Mouse (Mus musculus): ENCODE measurements around the gene Irf9. TPM values are rescaled to one million over a fixed set of nuclear protein-coding genes. Genes with fewer than 3 reads are reported as not detected.

Gene Irf9
- polyA plus RNA-seq, 1 experiment from 2014 or later: 50.2 TPM

Other genes starting within 250 kb of the Irf9 start
- gene Dhrs4, start 124.8 kb upstream of the Irf9 start, polyA plus RNA-seq (2015; fragmentation: Nextera tagmentation; extraction: Ambion mirVana): 62.4 and 63.8 TPM in 2 replicates
- gene Carmil3, start 112.9 kb upstream of the Irf9 start, polyA plus RNA-seq (2015; fragmentation: Nextera tagmentation; extraction: Ambion mirVana): 1.1 and 1.3 TPM in 2 replicates
- gene Cpne6, start 93.1 kb upstream of the Irf9 start, polyA plus RNA-seq (2015; fragmentation: Nextera tagmentation; extraction: Ambion mirVana): 0.31 and 0.39 TPM in 2 replicates
- gene Nrl, start 78.6 kb upstream of the Irf9 start, polyA plus RNA-seq (2015; fragmentation: Nextera tagmentation; extraction: Ambion mirVana): 0.07 and 0.08 TPM in 2 replicates
- gene Pck2, start 63.3 kb upstream of the Irf9 start, polyA plus RNA-seq (2015; fragmentation: Nextera tagmentation; extraction: Ambion mirVana): 4.7 and 5.6 TPM in 2 replicates
- 50.3 and 55.9 TPM in 2 replicates for gene Dcaf11, start 43.6 kb upstream of the Irf9 start, polyA plus RNA-seq (2015; fragmentation: Nextera tagmentation; extraction: Ambion mirVana)
- 2.1 and 3.2 TPM in 2 replicates for gene A730061H03Rik, start 43.2 kb upstream of the Irf9 start, polyA plus RNA-seq (2015; fragmentation: Nextera tagmentation; extraction: Ambion mirVana)
- 0.26 and 0.33 TPM in 2 replicates for gene Fitm1, start 28.0 kb upstream of the Irf9 start, polyA plus RNA-seq (2015; fragmentation: Nextera tagmentation; extraction: Ambion mirVana)
- gene Psme1, start 25.4 kb upstream of the Irf9 start, polyA plus RNA-seq (2015; fragmentation: Nextera tagmentation; extraction: Ambion mirVana): 281 and 294 TPM in 2 replicates
- 4.8 and 5.6 TPM in 2 replicates for gene Emc9, start 18.3 kb upstream of the Irf9 start, polyA plus RNA-seq (2015; fragmentation: Nextera tagmentation; extraction: Ambion mirVana)
- gene Psme2, start 12.5 kb upstream of the Irf9 start, polyA plus RNA-seq (2015; fragmentation: Nextera tagmentation; extraction: Ambion mirVana): 604 and 625 TPM in 2 replicates
- gene Rnf31, start 11.9 kb upstream of the Irf9 start, polyA plus RNA-seq (2015; fragmentation: Nextera tagmentation; extraction: Ambion mirVana): 18.0 and 22.6 TPM in 2 replicates
- gene Rec8, start 14.5 kb downstream of the Irf9 start, polyA plus RNA-seq (2015; fragmentation: Nextera tagmentation; extraction: Ambion mirVana): 0.57 and 0.98 TPM in 2 replicates
- gene Ipo4, start 32.4 kb downstream of the Irf9 start, polyA plus RNA-seq (2015; fragmentation: Nextera tagmentation; extraction: Ambion mirVana): 32.8 and 39.6 TPM in 2 replicates
- 0.71 and 1.7 TPM in 2 replicates for gene Gm49378, start 34.3 kb downstream of the Irf9 start, polyA plus RNA-seq (2015; fragmentation: Nextera tagmentation; extraction: Ambion mirVana)
- gene Tm9sf1, start 40.2 kb downstream of the Irf9 start, polyA plus RNA-seq (2015; fragmentation: Nextera tagmentation; extraction: Ambion mirVana): 71.6 and 76.7 TPM in 2 replicates
- 0.62 and 0.81 TPM in 2 replicates for gene Tssk4, start 46.6 kb downstream of the Irf9 start, polyA plus RNA-seq (2015; fragmentation: Nextera tagmentation; extraction: Ambion mirVana)
- gene Mdp1, start 56.9 kb downstream of the Irf9 start, polyA plus RNA-seq (2015; fragmentation: Nextera tagmentation; extraction: Ambion mirVana): 78.1 and 80.2 TPM in 2 replicates
- gene Gmpr2, start 68.4 kb downstream of the Irf9 start, polyA plus RNA-seq (2015; fragmentation: Nextera tagmentation; extraction: Ambion mirVana): 67.1 and 71.3 TPM in 2 replicates
- gene Nedd8, start 68.6 kb downstream of the Irf9 start, polyA plus RNA-seq (2015; fragmentation: Nextera tagmentation; extraction: Ambion mirVana): 529 and 550 TPM in 2 replicates
- 55.4 and 57.7 TPM in 2 replicates for gene Tinf2, start 78.2 kb downstream of the Irf9 start, polyA plus RNA-seq (2015; fragmentation: Nextera tagmentation; extraction: Ambion mirVana)
- 2.0 and 3.0 TPM in 2 replicates for gene Tgm1, start 110.4 kb downstream of the Irf9 start, polyA plus RNA-seq (2015; fragmentation: Nextera tagmentation; extraction: Ambion mirVana)
- gene Rabggta, start 118.7 kb downstream of the Irf9 start, polyA plus RNA-seq (2015; fragmentation: Nextera tagmentation; extraction: Ambion mirVana): 32.2 and 39.4 TPM in 2 replicates
- 63.6 and 65.8 TPM in 2 replicates for gene Dhrs1, start 142.1 kb downstream of the Irf9 start, polyA plus RNA-seq (2015; fragmentation: Nextera tagmentation; extraction: Ambion mirVana)
- 37.8 and 47.2 TPM in 2 replicates for gene Nop9, start 142.1 kb downstream of the Irf9 start, polyA plus RNA-seq (2015; fragmentation: Nextera tagmentation; extraction: Ambion mirVana)
- gene Cideb, start 154.9 kb downstream of the Irf9 start, polyA plus RNA-seq (2015; fragmentation: Nextera tagmentation; extraction: Ambion mirVana): 0.14 TPM in 1 of 2 replicates, not detected in the other
- gene Ltb4r2, start 157.9 kb downstream of the Irf9 start, polyA plus RNA-seq (2015; fragmentation: Nextera tagmentation; extraction: Ambion mirVana): 0.78 and 1.2 TPM in 2 replicates
- gene Ltb4r1, start 162.4 kb downstream of the Irf9 start, polyA plus RNA-seq (2015; fragmentation: Nextera tagmentation; extraction: Ambion mirVana): 3.7 and 4.3 TPM in 2 replicates
- 2.2 and 2.7 TPM in 2 replicates for gene Adcy4, start 180.5 kb downstream of the Irf9 start, polyA plus RNA-seq (2015; fragmentation: Nextera tagmentation; extraction: Ambion mirVana)
- 70.3 and 76.2 TPM in 2 replicates for gene Ripk3, start 185.3 kb downstream of the Irf9 start, polyA plus RNA-seq (2015; fragmentation: Nextera tagmentation; extraction: Ambion mirVana)
- 1.7 and 2.2 TPM in 2 replicates for gene Nfatc4, start 219.6 kb downstream of the Irf9 start, polyA plus RNA-seq (2015; fragmentation: Nextera tagmentation; extraction: Ambion mirVana)

All from thymus, postnatal 0 days (tissue).